Mouse (Mus musculus) hindbrain, embryonic 16.5 days (tissue): ENCODE measurements around the gene Tas2r140. TPM values are rescaled to one million over a fixed set of nuclear protein-coding genes. Genes with fewer than 3 reads are reported as not detected.

Experiments
- ATAC-seq: fragments of 200-750 bp; cut with Nextera tagmentation; 2 replicates; pipeline ENCODE4 v1.8.0; 2017; ENCODE audit warnings: moderate TSS enrichment, moderate library complexity
- H3K27ac ChIP-seq: fragments of 300-500 bp; sonication (generic); 2 replicates; pipeline ENCODE4 v1.5.1; 2014; ENCODE audit warnings: low read depth, mild to moderate bottlenecking, control low read depth, low read length, moderate library complexity
- H3K27me3 ChIP-seq: fragments of 300-500 bp; sonication (generic); replicated peaks from 2 replicates; pipeline ENCODE4 v1.6.1; 2014; ENCODE audit warnings: low read length; ENCODE audit not compliant: control insufficient read depth, insufficient read depth
- H3K36me3 ChIP-seq: fragments of 300-500 bp; sonication (generic); 2 replicates; pipeline ENCODE4 v1.6.1; 2014; ENCODE audit warnings: mild to moderate bottlenecking, low read length, moderate library complexity, mixed read lengths; ENCODE audit not compliant: control insufficient read depth, insufficient read depth
- H3K4me1 ChIP-seq: fragments of 300-500 bp; sonication (generic); 2 replicates; pipeline ENCODE4 v1.6.1; 2014; ENCODE audit warnings: low read depth, low read length; ENCODE audit not compliant: control insufficient read depth, insufficient read depth
- H3K4me2 ChIP-seq: fragments of 300-500 bp; sonication (generic); 2 replicates; pipeline ENCODE4 v1.6.1; 2014; ENCODE audit warnings: mild to moderate bottlenecking, low read length, control low read depth, moderate library complexity
- H3K4me3 ChIP-seq: fragments of 300-500 bp; sonication (generic); 2 replicates; pipeline ENCODE4 v1.5.1; 2014; ENCODE audit warnings: mild to moderate bottlenecking, low read length, control low read depth, moderate library complexity
- H3K9ac ChIP-seq: fragments of 300-500 bp; sonication (generic); 2 replicates; pipeline ENCODE4 v1.6.1; 2014; ENCODE audit warnings: low read depth, mild to moderate bottlenecking, control low read depth, low read length, moderate library complexity
- H3K9me3 ChIP-seq: fragments of 300-500 bp; sonication (generic); 2 replicates; pipeline ENCODE4 v1.6.1; 2014; ENCODE audit warnings: mild to moderate bottlenecking, low read length, moderate library complexity; ENCODE audit not compliant: control insufficient read depth
- WGBS: fragments of 180-500 bp; shearing (Covaris S2); extraction: QIAGEN DNeasy Blood & Tissue Kit; methylation state at CpG from one replicate; pipeline ENCODE4 v1.1.7; 2014; 5-methylcytosine and 5-hydroxymethylcytosine counted together
- polyA plus RNA-seq: library from polyadenylated mRNA; unstranded; fragments of >200 nt; fragmentation: Nextera tagmentation; extraction: Ambion mirVana; gene quantifications from 2 replicates; pipeline ENCODE4 v1.2.1, GENCODE M21; 2015

Tas2r140 gene
- polyA plus RNA-seq = not detected in 2 replicates

GRCm38 (mm10) chr6:133055716-133056115 lies at the start of gene Tas2r140:
Gene Tas2r140 (minus strand): TSS chr6:133055816.
- Histone ChIP-seq H3K9me3 (no peaks in the 10 kb centered on the region), H3K4me3 (no peak within 1 kb of the TSS), H3K27me3 (no peaks in the 10 kb centered on the region), H3K4me2 (no peak within 1 kb of the TSS), H3K27ac (no peak within 1 kb of the TSS), H3K36me3 (no peaks in the 10 kb centered on the region), H3K9ac (no peak within 1 kb of the TSS), H3K4me1 (no peaks in the 10 kb centered on the region)
- no peak for ATAC-seq

- no peak for ATAC-seq
- no peaks in the 10 kb centered on the region for H3K9me3 ChIP-seq
These were observed 48.9 kb upstream of the Tas2r140 start, which contains the start of gene Smim10l1 for GRCm38 (mm10) chr6:133104609-133104921. Gene Smim10l1 (plus strand): TSS chr6:133104909.

GRCm38 (mm10) chr6:133102430-133102829 lies 46.8 kb upstream of the Tas2r140 start:
- no peak overlapping the region for H3K27ac ChIP-seq
- no peak overlapping the region for H3K4me2 ChIP-seq
- no peaks in the 10 kb centered on the region for H3K36me3 ChIP-seq
- H3K9me3 ChIP-seq = no peaks in the 10 kb centered on the region
- H3K27me3 ChIP-seq = no peaks in the 10 kb centered on the region
- no peaks in the 10 kb centered on the region; the same call in none of the 2 replicates for H3K4me1 ChIP-seq
- H3K4me3 ChIP-seq = no peak overlapping the region
- WGBS = 70% methylated on average over 1 of the region's 1 CpGs
- H3K9ac ChIP-seq = no peak overlapping the region
- ATAC-seq = no peak

More at GRCm38 (mm10) chr6:133104609-133104921, 48.9 kb upstream of the Tas2r140 start, which contains the start of gene Smim10l1:
- no peaks in the 10 kb centered on the region for H3K27me3 ChIP-seq
- H3K36me3 ChIP-seq = peaks cover 2% of the 10 kb centered on the region; the same call in 1 of the 2 replicates
- H3K27ac ChIP-seq = peak within 1 kb of the TSS; percentile 99
- H3K9ac ChIP-seq = peak within 1 kb of the TSS; percentile 95
- peak within 1 kb of the TSS; percentile 56 for H3K4me2 ChIP-seq
- peak within 1 kb of the TSS; percentile 78 for H3K4me3 ChIP-seq
- H3K4me1 ChIP-seq = no peaks in the 10 kb centered on the region; the same call in none of the 2 replicates

GRCm38 (mm10) chr6:133092226-133092625 lies 36.6 kb upstream of the Tas2r140 start:
- Histone ChIP-seq H3K36me3 (no peaks in the 10 kb centered on the region), H3K4me3 (no peak overlapping the region), H3K27me3 (no peaks in the 10 kb centered on the region), H3K4me2 (no peak overlapping the region), H3K9me3 (no peaks in the 10 kb centered on the region), H3K4me1 (no peaks in the 10 kb centered on the region), H3K27ac (no peak overlapping the region), H3K9ac (no peak overlapping the region)
- no peak for ATAC-seq
- WGBS = 74% methylated on average over 8 of the region's 8 CpGs

GRCm38 (mm10) chr6:133037001-133037400 lies 18.6 kb downstream of the Tas2r140 start, which contains the start of gene Tas2r103:
Gene Tas2r103 (minus strand): TSS chr6:133037101.
- ATAC-seq = no peak

More at GRCm38 (mm10) chr6:133037001-133037400, 18.6 kb downstream of the Tas2r140 start, which contains the start of gene Tas2r103:
- H3K9me3 ChIP-seq = no peaks in the 10 kb centered on the region
- no peaks in the 10 kb centered on the region for H3K27me3 ChIP-seq
- H3K36me3 ChIP-seq = no peaks in the 10 kb centered on the region
- H3K4me1 ChIP-seq = no peaks in the 10 kb centered on the region
- no peak within 1 kb of the TSS for H3K27ac ChIP-seq
- 81% methylated on average over 2 of the region's 2 CpGs for WGBS
- no peak within 1 kb of the TSS for H3K9ac ChIP-seq
- H3K4me2 ChIP-seq = no peak within 1 kb of the TSS
- no peak within 1 kb of the TSS for H3K4me3 ChIP-seq

Other genes with a start within 250 kb of the Tas2r140 start
- gene Tas2r123, start 208.7 kb downstream of the Tas2r140 start, polyA plus RNA-seq = not detected in 2 replicates
- not detected in 2 replicates for gene Tas2r116, start 200.4 kb downstream of the Tas2r140 start, polyA plus RNA-seq
- not detected in 2 replicates for gene Tas2r110, start 187.8 kb downstream of the Tas2r140 start, polyA plus RNA-seq
- gene Tas2r113, start 162.8 kb downstream of the Tas2r140 start, polyA plus RNA-seq = not detected in 2 replicates
- gene Tas2r125, start 146.2 kb downstream of the Tas2r140 start, polyA plus RNA-seq = 0.17 TPM in 1 of 2 replicates, not detected in the other
- gene Tas2r129, start 104.7 kb downstream of the Tas2r140 start, polyA plus RNA-seq = not detected in 2 replicates
- not detected in 2 replicates for gene Tas2r131, start 97.9 kb downstream of the Tas2r140 start, polyA plus RNA-seq
- gene Tas2r109, start 74.9 kb downstream of the Tas2r140 start, polyA plus RNA-seq = not detected in 2 replicates
- not detected in 2 replicates for gene Tas2r103, start 18.7 kb downstream of the Tas2r140 start, polyA plus RNA-seq
- 109 and 114 TPM in 2 replicates for gene Smim10l1, start 49.1 kb upstream of the Tas2r140 start, polyA plus RNA-seq
- gene 5530400C23Rik, start 236.4 kb upstream of the Tas2r140 start, polyA plus RNA-seq = not detected in 2 replicates